Mouse (Mus musculus) liver, postnatal 0 days (tissue): Measurements from ENCODE around the gene Vmn2r7.

Experiments
- CTCF ChIP-seq: sonication (generic); IDR thresholded peaks from 2 replicates; pipeline ENCODE4 v1.5.1; 2016; ENCODE audit warnings: antibody characterized with exemption, low read depth
- EP300 ChIP-seq: IDR thresholded peaks from 2 replicates; pipeline ENCODE4 v1.6.1; 2016; ENCODE audit warnings: antibody characterized with exemption, low read depth, mild to moderate bottlenecking

- TF ChIP-seq CTCF = no peak
- no peak for TF ChIP-seq EP300
Measured at GRCm38 (mm10) chr3:64831134-64831533, 13.4 kb downstream of the Vmn2r7 start.
